Mouse (Mus musculus) splenic B cell, adult 2 months (primary cell): ENCODE measurements at regions not wholly inside any gene's neighbourhood (a gene's known extent, or its start where the extent isn't known, plus 50 kb on each side); places are given as distances from the start of the nearest gene placed in this dataset.

Experiments
- DNase-seq: peaks from one replicate; pipeline ENCODE4 v3.0.0-alpha.2; 2011; ENCODE audit warnings: low read depth, low spot score
- H3K27me3 ChIP-seq: 2 replicates; pipeline ENCODE4 v1.6.1; 2012; ENCODE audit warnings: mild to moderate bottlenecking, low read length, moderate library complexity, mixed read lengths; ENCODE audit not compliant: control insufficient read depth, poor library complexity, insufficient read depth, severe bottlenecking
- H3K36me3 ChIP-seq: 2 replicates; pipeline ENCODE4 v1.6.1; 2012; ENCODE audit warnings: mild to moderate bottlenecking, low read length, moderate library complexity, mixed read lengths; ENCODE audit not compliant: control insufficient read depth, poor library complexity, insufficient read depth, severe bottlenecking

- Histone ChIP-seq H3K36me3 (no peaks in the 10 kb centered on the region), H3K27me3 (no peaks in the 10 kb centered on the region; the same call in 1 of the 2 replicates)
- DNase-seq = no peak
Observed at GRCm38 (mm10) chr10:21776762-21777080, 105.3 kb upstream of the Sgk1 start.

GRCm38 (mm10) chr10:21777103-21777502 lies 104.9 kb upstream of the Sgk1 start:
- no peak for DNase-seq
- no peaks in the 10 kb centered on the region; the same call in 1 of the 2 replicates for H3K27me3 ChIP-seq
- no peaks in the 10 kb centered on the region for H3K36me3 ChIP-seq

- DNase-seq = no peak
- Histone ChIP-seq H3K36me3 (no peaks in the 10 kb centered on the region), H3K27me3 (no peaks in the 10 kb centered on the region)
Observed at GRCm38 (mm10) chr10:21783478-21783877, 98.5 kb upstream of the Sgk1 start.

GRCm38 (mm10) chr10:21785110-21785509 lies 96.9 kb upstream of the Sgk1 start:
- Histone ChIP-seq H3K36me3 (no peaks in the 10 kb centered on the region), H3K27me3 (no peaks in the 10 kb centered on the region)
- no peak for DNase-seq

GRCm38 (mm10) chr10:21785785-21786184 lies 96.2 kb upstream of the Sgk1 start:
- no peaks in the 10 kb centered on the region for H3K36me3 ChIP-seq
- H3K27me3 ChIP-seq = no peaks in the 10 kb centered on the region
- no peak for DNase-seq

GRCm38 (mm10) chr10:21789847-21790530 lies 92.0 kb upstream of the Sgk1 start:
- Histone ChIP-seq H3K36me3 (no peaks in the 10 kb centered on the region), H3K27me3 (no peaks in the 10 kb centered on the region)
- DNase-seq = no peak

GRCm38 (mm10) chr10:21790991-21791390 lies 91.0 kb upstream of the Sgk1 start:
- H3K36me3 ChIP-seq = no peaks in the 10 kb centered on the region
- no peak for DNase-seq
- H3K27me3 ChIP-seq = no peaks in the 10 kb centered on the region

GRCm38 (mm10) chr10:21792431-21792830 lies 89.6 kb upstream of the Sgk1 start:
- DNase-seq = no peak
- Histone ChIP-seq H3K36me3 (no peaks in the 10 kb centered on the region), H3K27me3 (no peaks in the 10 kb centered on the region)

GRCm38 (mm10) chr10:21793641-21794040 lies 88.3 kb upstream of the Sgk1 start:
- no peak for DNase-seq
- no peaks in the 10 kb centered on the region for H3K27me3 ChIP-seq
- H3K36me3 ChIP-seq = no peaks in the 10 kb centered on the region

GRCm38 (mm10) chr10:21796386-21796785 lies 85.6 kb upstream of the Sgk1 start:
- no peak for DNase-seq
- no peaks in the 10 kb centered on the region for H3K36me3 ChIP-seq
- no peaks in the 10 kb centered on the region for H3K27me3 ChIP-seq

- no peak for DNase-seq
Observed at GRCm38 (mm10) chr10:21798103-21798502, 83.9 kb upstream of the Sgk1 start.

GRCm38 (mm10) chr10:21801556-21801955 lies 80.4 kb upstream of the Sgk1 start:
- DNase-seq = no peak
- Histone ChIP-seq H3K27me3 (no peaks in the 10 kb centered on the region), H3K36me3 (no peaks in the 10 kb centered on the region)

More at GRCm38 (mm10) chr10:21798103-21798502, 83.9 kb upstream of the Sgk1 start:
- Histone ChIP-seq H3K36me3 (no peaks in the 10 kb centered on the region), H3K27me3 (no peaks in the 10 kb centered on the region)

- no peaks in the 10 kb centered on the region for H3K27me3 ChIP-seq
- DNase-seq = no peak
- no peaks in the 10 kb centered on the region for H3K36me3 ChIP-seq
Observed at GRCm38 (mm10) chr10:21803184-21803583, 78.8 kb upstream of the Sgk1 start.

GRCm38 (mm10) chr10:21804761-21805160 lies 77.2 kb upstream of the Sgk1 start:
- H3K27me3 ChIP-seq = no peaks in the 10 kb centered on the region
- H3K36me3 ChIP-seq = no peaks in the 10 kb centered on the region
- no peak for DNase-seq

GRCm38 (mm10) chr10:21805606-21806005 lies 76.4 kb upstream of the Sgk1 start:
- DNase-seq = no peak
- H3K27me3 ChIP-seq = no peaks in the 10 kb centered on the region
- H3K36me3 ChIP-seq = no peaks in the 10 kb centered on the region

- Histone ChIP-seq H3K36me3 (no peaks in the 10 kb centered on the region), H3K27me3 (no peaks in the 10 kb centered on the region)
- DNase-seq = no peak
Observed at GRCm38 (mm10) chr10:21806716-21807115, 75.3 kb upstream of the Sgk1 start.
